Mouse (Mus musculus) megakaryocyte progenitor cell, adult 5-6 weeks (primary cell): Measurements from ENCODE around the gene Chuk. TPM values are rescaled to one million over a fixed set of nuclear protein-coding genes. Genes with fewer than 3 reads are reported as not detected.

Source experiments
- ATAC-seq: replicated peaks from 2 replicates; pipeline ENCODE4 v1.8.0; 2016; ENCODE audit warnings: mild to moderate bottlenecking, moderate TSS enrichment, inconsistent platforms; ENCODE audit not compliant: poor library complexity
- total RNA-seq, 2 experiments: library from RNA; stranded (forward) in 1 of 2; stranded (reverse) in 1 of 2; fragments of 157-497, 149-512 nt in 1 of 2; fragments of 200-1000 nt in 1 of 2; gene quantifications; 2 replicates each; pipeline versions ENCODE4 v1.2.3 to v1.2.4; 2015 to 2017

Chuk gene
- total RNA-seq, 2 experiments from 2014 or later = 44.0 to 52.6 TPM

GRCm38 (mm10) chr19:44107661-44108521 lies 611 bp upstream of the Chuk start:
- peak; percentile 18; the same call in 1 of the 2 replicates for ATAC-seq

DNA sequence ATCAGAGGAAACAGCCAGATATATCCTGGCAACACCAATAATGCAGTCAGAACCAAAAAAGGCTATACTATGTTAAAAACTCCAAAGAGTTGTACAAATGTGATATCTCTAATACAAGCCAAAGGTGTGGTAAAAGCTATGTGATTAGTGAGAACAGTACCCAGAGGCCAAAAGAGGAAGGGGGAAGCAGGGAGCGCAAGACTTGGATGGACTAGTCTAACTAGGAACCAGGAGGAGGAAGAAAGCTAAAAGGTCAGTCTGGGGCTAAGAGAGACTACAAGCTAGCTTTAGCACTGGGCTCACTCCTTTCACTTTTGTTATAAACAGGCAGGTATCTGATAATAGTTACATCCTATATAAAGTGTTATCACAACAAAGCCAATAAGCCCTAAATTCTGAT lies 2.9 kb downstream of the Chuk start:
- ATAC-seq = no peak

DNA sequence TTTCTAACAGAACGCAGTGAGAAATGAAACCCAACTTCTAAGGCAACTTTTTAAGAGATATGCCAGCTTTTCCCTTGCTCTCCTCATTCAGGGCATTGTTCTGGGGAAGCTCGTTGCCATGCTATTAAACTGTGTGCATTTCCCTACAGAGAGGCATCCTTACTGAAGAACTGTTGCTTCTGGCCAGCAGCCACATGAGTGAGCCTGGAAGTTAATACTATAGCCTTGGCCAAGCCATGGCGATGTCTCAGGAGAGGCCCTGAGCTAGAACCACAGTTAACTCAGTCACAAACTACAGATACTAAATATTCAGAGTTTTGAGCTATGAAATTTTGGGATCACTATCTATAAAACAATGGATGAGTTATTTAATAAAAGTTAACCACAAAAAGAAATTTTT lies 4.3 kb downstream of the Chuk start:
- no peak for ATAC-seq

GRCm38 (mm10) chr19:44100840-44101239 lies 6.4 kb downstream of the Chuk start:
- peak; percentile 74 for ATAC-seq

GRCm38 (mm10) chr19:44086278-44086677 lies 21.0 kb downstream of the Chuk start:
- no peak for ATAC-seq

DNA sequence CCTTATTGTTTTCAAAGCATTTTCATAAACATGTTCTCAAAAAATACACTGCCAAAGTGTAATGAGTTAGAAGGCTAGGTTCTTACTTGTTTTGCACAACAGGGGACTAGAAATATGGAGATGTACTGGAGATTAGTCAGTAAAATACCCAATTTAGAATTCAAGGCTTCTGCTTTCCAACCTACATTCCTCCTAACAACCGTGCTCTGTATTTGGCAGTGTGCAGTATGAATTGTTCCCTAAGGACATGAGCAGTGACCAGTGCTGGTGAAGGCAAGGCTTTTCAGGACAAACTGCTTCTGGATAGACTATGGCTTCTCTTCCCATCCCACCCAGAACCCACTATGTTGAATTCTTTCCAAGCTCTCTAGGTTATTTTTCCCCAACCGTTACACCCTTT lies 26.4 kb downstream of the Chuk start:
- no peak for ATAC-seq

GRCm38 (mm10) chr19:44080023-44080422 lies 27.3 kb downstream of the Chuk start:
- no peak for ATAC-seq

GRCm38 (mm10) chr19:44077024-44077423 lies 30.3 kb downstream of the Chuk start:
- no peak for ATAC-seq

- no peak for ATAC-seq
These were observed 30.8 kb downstream of the Chuk start for GRCm38 (mm10) chr19:44076457-44076856.

- no peak for ATAC-seq
These were observed 32.3 kb downstream of the Chuk start for GRCm38 (mm10) chr19:44074986-44075385.

DNA sequence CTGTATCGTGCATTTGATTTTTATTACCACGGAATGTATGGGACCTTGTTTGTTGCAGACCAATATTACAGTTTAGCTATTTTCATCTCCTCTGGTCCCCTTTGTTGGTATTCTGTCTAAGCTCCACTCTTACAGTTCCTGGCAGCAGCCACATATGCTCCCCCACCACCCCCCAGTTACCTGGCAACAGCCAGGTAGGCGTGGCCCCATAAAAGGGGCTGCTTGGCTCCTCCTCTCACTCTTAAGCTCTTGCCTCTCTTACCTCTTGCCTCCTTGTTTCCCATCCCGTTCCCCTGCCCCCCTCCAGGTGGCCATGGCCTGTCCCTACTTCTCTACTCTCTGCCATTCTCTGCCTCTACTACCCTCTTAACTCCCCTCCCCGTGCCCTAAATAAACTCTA lies 36.1 kb downstream of the Chuk start:
- no peak for ATAC-seq

DNA sequence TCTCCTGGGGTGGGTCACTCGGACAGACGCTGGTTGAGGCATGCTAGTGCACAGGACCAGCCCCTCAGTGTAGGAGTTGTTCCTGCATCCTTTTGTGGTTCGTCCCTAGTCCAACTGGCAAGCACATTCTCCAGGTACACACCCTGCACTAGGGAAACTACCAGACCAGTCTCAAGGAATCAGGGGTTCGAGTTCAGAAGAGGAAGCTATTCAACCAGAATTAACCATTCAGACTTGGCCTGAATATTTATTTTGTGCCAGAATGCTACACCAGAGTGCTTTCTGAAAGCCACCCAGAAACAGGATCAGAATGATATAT lies 37.4 kb downstream of the Chuk start:
- ATAC-seq = no peak

GRCm38 (mm10) chr19:44069121-44069913 lies 38.0 kb downstream of the Chuk start, which contains the start of gene Erlin1:
Gene Erlin1, minus strand, starts transcription at chr19:44069785.
- ATAC-seq = peak; percentile 80

DNA sequence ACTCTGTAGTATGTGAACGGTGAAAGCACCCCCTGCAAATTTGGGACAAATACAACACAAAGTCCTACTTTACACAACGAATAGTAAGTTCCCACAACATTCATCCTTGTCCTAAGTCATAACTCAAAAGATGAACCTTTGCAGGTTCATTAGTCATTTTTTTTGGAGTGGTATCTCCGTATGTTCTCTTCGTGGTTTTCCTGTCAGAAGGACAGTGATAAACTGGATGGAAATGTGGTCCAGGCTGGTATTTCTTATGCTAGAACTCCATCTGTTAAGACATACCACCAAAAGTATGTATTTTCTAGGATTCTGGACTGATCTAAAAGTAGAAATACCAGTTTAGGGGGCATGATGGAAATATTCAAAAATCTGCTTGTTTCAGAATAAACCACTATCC lies 39.0 kb downstream of the Chuk start:
- no peak for ATAC-seq

- ATAC-seq = peak; percentile 48
These were observed 39.8 kb downstream of the Chuk start for GRCm38 (mm10) chr19:44067323-44068049.

DNA sequence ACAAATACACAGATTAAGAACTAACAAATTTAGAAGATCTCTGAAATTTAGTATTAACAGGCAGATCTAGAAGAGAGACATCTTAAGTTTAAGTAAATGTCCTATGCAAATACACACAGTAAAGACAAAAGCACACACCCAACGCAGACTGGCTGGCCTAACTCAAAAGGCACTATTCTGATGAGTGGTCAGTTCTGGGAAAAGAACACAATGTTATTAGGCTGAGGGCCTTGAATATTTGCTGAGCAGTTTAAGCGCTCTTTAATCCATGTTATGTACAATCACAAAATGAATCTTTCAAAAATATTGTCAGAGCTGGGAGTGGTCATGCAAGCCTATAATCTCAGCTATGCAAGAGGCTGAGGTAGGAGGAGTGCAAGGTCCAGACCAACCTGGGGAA lies 42.5 kb downstream of the Chuk start:
- ATAC-seq = no peak

GRCm38 (mm10) chr19:44063773-44064172 lies 43.5 kb downstream of the Chuk start:
- ATAC-seq = no peak

DNA sequence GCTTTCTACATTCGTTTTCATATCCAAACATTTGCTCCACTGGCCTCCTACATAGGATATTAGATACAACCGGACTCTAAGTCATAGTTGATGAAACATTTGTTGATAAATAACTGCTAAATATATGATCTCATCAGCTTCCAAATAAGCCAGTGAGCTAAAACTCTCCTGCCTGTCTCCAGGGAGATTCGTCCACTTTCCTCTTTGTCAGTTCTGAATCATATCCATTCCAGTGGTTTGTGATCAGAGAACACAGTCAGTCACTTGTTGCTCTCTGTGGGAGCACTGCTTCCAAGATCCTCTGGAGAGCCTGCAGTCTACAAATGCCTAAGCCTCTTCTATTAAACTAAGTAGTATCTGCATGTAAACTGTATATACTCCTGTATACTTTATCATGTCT lies 47.1 kb downstream of the Chuk start:
- no peak for ATAC-seq

DNA sequence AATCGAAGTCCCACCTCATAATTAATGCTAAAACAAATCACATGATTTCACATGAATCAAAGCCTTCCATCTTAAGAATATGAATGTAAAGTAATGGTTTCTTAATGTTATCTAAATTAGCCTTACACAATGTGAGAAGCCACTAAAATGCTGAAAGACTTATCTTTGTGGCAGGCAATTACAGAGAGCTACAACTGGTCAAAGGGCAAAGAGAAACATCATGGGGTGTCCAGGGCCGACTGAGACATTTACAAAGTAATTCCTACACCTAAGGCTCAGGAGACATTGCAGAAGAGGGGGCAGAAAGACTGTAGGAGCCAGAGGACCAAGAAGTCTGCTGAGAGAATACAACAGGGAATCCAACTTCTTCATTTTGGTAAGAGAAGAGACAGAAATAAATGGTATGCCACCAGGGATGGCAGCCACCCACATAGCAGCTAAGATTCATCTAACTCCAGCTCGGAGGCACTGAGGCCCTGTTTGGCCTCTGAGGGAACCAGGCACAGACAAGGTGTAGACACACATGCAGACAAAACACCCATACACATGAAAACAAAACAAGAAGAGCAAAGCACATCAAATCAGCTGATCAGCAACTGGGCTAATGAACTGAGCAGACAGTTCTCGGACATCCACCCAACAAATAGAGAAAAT lies 52.0 kb downstream of the Chuk start:
- no peak for ATAC-seq

GRCm38 (mm10) chr19:44050388-44050787 lies 56.9 kb downstream of the Chuk start:
- no peak for ATAC-seq

GRCm38 (mm10) chr19:44049282-44049681 lies 58.0 kb downstream of the Chuk start:
- ATAC-seq = no peak
